8 mouse cellular contexts compared by ENCODE assay signal in the genomic region with DNA sequence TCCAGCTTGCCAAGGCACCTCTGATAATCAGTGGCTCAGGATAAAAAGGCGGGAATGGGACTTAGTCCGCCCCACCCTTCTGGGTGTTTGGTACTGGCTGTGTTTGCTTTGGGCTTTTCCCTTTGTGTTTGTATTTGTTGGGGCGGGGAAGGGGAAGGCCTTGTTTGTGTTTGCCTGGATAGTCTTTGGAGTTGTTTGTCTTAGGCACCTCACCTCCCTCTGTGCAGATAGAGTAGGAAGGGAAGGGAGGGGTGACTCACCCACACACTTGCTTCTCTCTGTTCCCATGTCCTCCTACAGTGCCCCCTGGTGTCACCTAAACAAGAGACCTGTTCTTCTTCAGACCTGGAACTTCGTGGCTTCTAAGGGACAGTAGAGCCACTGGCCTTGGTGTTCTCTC. TPM values are rescaled to one million over a fixed set of nuclear protein-coding genes. Genes with fewer than 3 reads are reported as not detected.
DNase-seq lines count a peak whose midpoint lies in the region; ATAC-seq and TF ChIP-seq lines count a peak whose summit lies in the region.

No protein-coding gene starts in this region.

- no peak overlapping the region for H3K4me2 ChIP-seq in forebrain, embryonic 16.5 days (ENCODE audit: low read length)

- intact Hi-C loops in heart, adult 2 months (cut with DNase I): no loop called here
- intact Hi-C loops in heart, postnatal 25 days (cut with DNase I): no loop called here

- no peak overlapping the region for H3K4me3 ChIP-seq in heart, adult 2 months
- H3K4me3 ChIP-seq in E14TG2a.4 (replicated peaks; ENCODE audit: low read length): peak overlapping the region; percentile 54
- no peak overlapping the region for H3K4me3 ChIP-seq in embryonic facial prominence, embryonic 10.5 days
- H3K4me3 ChIP-seq in lung, adult 2 months (replicated peaks; ENCODE audit: extremely low read depth, low read depth, low read length): no peak overlapping the region
- H3K4me3 ChIP-seq in forebrain, embryonic 16.5 days (replicated peaks; ENCODE audit: low read length): no peak overlapping the region

- DNase-seq in heart, adult 2 months: no peak
- DNase-seq in heart, postnatal 25 days (ENCODE audit: low spot score): no peak
- no peak for DNase-seq in embryonic facial prominence, embryonic 10.5 days (ENCODE audit: low spot score)
- DNase-seq in lung, adult 2 months: peak; percentile 35
- DNase-seq in thymus, postnatal 4 days: peak; percentile 59
- no peak for DNase-seq in frontal cortex, postnatal 25 days (ENCODE audit: low spot score in 2 of 2)

- no peaks in the 10 kb centered on the region for H3K36me3 ChIP-seq in heart, adult 2 months (ENCODE audit: control insufficient read depth, insufficient read depth, low read length)
- no peaks in the 10 kb centered on the region for H3K36me3 ChIP-seq in E14TG2a.4 (ENCODE audit: insufficient read depth, low read length)
- no peaks in the 10 kb centered on the region for H3K36me3 ChIP-seq in embryonic facial prominence, embryonic 10.5 days (replicated peaks)
- H3K36me3 ChIP-seq in forebrain, embryonic 16.5 days (ENCODE audit: control insufficient read depth, insufficient read depth): no peaks in the 10 kb centered on the region

- TF ChIP-seq POLR2A in heart, adult 2 months (IDR thresholded peaks at IDR 0.05; ENCODE audit: insufficient read depth, low read depth, low read length): no peak
- TF ChIP-seq POLR2A in lung, adult 2 months (IDR thresholded peaks at IDR 0.05; ENCODE audit: borderline replicate concordance, extremely low read depth, low read depth, low read length): no peak

- no peak overlapping the region for H3K27ac ChIP-seq in heart, adult 2 months
- peak overlapping the region; percentile 48; the same call in 1 of the 2 replicates for H3K27ac ChIP-seq in embryonic facial prominence, embryonic 10.5 days (replicated peaks)
- no peak overlapping the region for H3K27ac ChIP-seq in forebrain, embryonic 16.5 days (ENCODE audit: low read length)

- whole genome bisulfite sequencing in heart, adult 2 months: 48% methylated on average over 4 of the region's 4 CpGs
- WGBS in embryonic facial prominence, embryonic 10.5 days: 31% methylated on average over 4 of the region's 4 CpGs
- 48% methylated on average over 4 of the region's 4 CpGs for WGBS in lung, adult 2 months
- 24% methylated on average over 4 of the region's 4 CpGs for WGBS in forebrain, embryonic 16.5 days

- H3K9me3 ChIP-seq in E14TG2a.4 (ENCODE audit: low read length): no peaks in the 10 kb centered on the region
- no peaks in the 10 kb centered on the region for H3K9me3 ChIP-seq in embryonic facial prominence, embryonic 10.5 days
- H3K9me3 ChIP-seq in forebrain, embryonic 16.5 days (ENCODE audit: control insufficient read depth, low read length): no peaks in the 10 kb centered on the region

- TF ChIP-seq EP300 in heart, adult 2 months (IDR thresholded peaks at IDR 0.05; ENCODE audit: insufficient read depth, low read depth, low read length): no peak

- no peaks in the 10 kb centered on the region for H3K4me1 ChIP-seq in heart, adult 2 months (ENCODE audit: control insufficient read depth, insufficient read depth, low read length)
- peaks cover 64% of the 10 kb centered on the region for H3K4me1 ChIP-seq in E14TG2a.4 (replicated peaks; ENCODE audit: low read depth, low read length)
- H3K4me1 ChIP-seq in embryonic facial prominence, embryonic 10.5 days: peaks cover 26% of the 10 kb centered on the region
- no peaks in the 10 kb centered on the region; the same call in 1 of the 2 replicates for H3K4me1 ChIP-seq in lung, adult 2 months (ENCODE audit: control insufficient read depth, insufficient read depth, low read length)
- H3K4me1 ChIP-seq in forebrain, embryonic 16.5 days (replicated peaks; ENCODE audit: control insufficient read depth, insufficient read depth, low read length): peaks cover 13% of the 10 kb centered on the region

- no peak for ATAC-seq in forebrain, embryonic 16.5 days

- peak; percentile 54 for TF ChIP-seq CTCF in heart, adult 2 months (IDR thresholded peaks at IDR 0.05)
- peak; percentile 30 for TF ChIP-seq CTCF in E14TG2a.4 (conservative IDR thresholded peaks at IDR 0.05; ENCODE audit: low read length)
- TF ChIP-seq CTCF in lung, adult 2 months (IDR thresholded peaks at IDR 0.05; ENCODE audit: insufficient read depth, low read length): peak; percentile 53

- no peaks in the 10 kb centered on the region for H3K27me3 ChIP-seq in heart, adult 2 months (ENCODE audit: control insufficient read depth, insufficient read depth, low read length)
- peaks cover 13% of the 10 kb centered on the region for H3K27me3 ChIP-seq in E14TG2a.4 (ENCODE audit: insufficient read depth, low read length)
- peaks cover 59% of the 10 kb centered on the region for H3K27me3 ChIP-seq in embryonic facial prominence, embryonic 10.5 days (replicated peaks; ENCODE audit: low read depth, poor library complexity, severe bottlenecking)
- H3K27me3 ChIP-seq in forebrain, embryonic 16.5 days (replicated peaks; ENCODE audit: control insufficient read depth, insufficient read depth, low read length): no peaks in the 10 kb centered on the region

- no peaks in the 10 kb centered on the region for H3K79me2 ChIP-seq in heart, adult 2 months (replicated peaks; ENCODE audit: control insufficient read depth, insufficient read depth, low read length)

- no peak overlapping the region for H3K9ac ChIP-seq in heart, adult 2 months (ENCODE audit: low read depth, low read length)
- no peak overlapping the region for H3K9ac ChIP-seq in forebrain, embryonic 16.5 days (replicated peaks; ENCODE audit: low read depth, low read length)

RNA-seq across cellular contexts. Expression of a gene that starts 35.1 kb away (rescaled TPM):
- total RNA-seq in heart, adult 2 months (2021): under 1 TPM; 0.77 to 0.94 TPM
- polyA plus RNA-seq in heart, adult 2 months (2012; rRNA removed): 1.4 and 1.5 TPM in 2 replicates
- 1 to 10 TPM in 1 of 2 experiments, under 1 TPM in 1; 0.92 to 1.1 TPM for total RNA-seq in heart, postnatal 25 days (2021)
- polyA plus RNA-seq in embryonic facial prominence, embryonic 10.5 days (2016; fragmentation: Nextera tagmentation; extraction: Ambion mirVana): 9.5 and 11.8 TPM in 2 replicates
- polyA plus RNA-seq in lung, adult 2 months (2012; rRNA removed): 5.5 and 6.3 TPM in 2 replicates
- polyA plus RNA-seq in forebrain, embryonic 16.5 days (2015; fragmentation: Nextera tagmentation; extraction: Ambion mirVana): 3.9 and 4.5 TPM in 2 replicates

Comparison
In these comparisons a context has a peak if more than half of its experiments do, and no peak if none do; other contexts are left out.
1. DNase-seq: peak in lung, adult 2 months (single experiment) and thymus, postnatal 4 days (single experiment); none in heart, adult 2 months (0 of 2), heart, postnatal 25 days (single experiment), embryonic facial prominence, embryonic 10.5 days (single experiment) and frontal cortex, postnatal 25 days (0 of 2).
2. Peak in every context shown above with its lines, with median percentiles within 50 percentile points of each other: CTCF ChIP-seq.